In the genomic region with DNA sequence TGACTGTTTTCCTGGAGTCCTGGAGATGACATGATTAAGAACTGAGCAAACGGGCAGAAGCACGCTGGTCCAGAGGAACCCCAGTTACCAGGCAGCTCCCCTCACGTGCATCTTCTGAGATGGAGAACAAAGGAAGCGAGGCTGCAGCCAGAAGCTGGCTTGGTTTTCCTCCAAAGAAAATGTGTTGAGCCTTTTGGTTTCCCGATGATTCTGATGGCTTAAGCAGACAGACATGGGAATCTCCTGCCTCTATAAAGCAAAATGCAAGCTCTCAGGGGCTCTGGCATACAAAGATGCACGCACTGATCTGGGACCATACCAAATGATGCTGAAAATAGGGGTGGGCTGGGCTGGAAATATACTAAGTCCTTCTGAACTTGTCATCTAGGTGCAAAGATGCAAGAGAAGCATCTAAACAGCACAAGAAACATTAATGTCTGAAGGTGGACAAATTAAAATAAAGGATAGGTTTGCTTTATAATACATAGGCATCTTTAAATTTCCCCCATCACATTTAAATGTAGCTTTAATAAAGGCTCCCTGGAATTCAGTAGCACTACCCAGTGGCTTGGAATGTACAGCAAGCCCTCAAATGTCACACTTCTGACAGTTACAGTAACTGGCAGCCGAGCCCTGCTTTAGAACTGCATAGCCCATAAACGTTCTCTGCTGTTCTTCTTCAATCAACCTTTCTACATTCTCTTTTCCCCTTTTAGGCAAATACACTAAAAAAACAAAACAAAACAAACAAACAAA, we compare ENCODE assay signal across 9 mouse cellular contexts. TPM values are rescaled to one million over a fixed set of nuclear protein-coding genes. Genes with fewer than 3 reads are reported as not detected.
DNase-seq lines count a peak whose midpoint lies in the region; ATAC-seq lines count a peak whose summit lies in the region.
"Had no signal": no experiment of that assay in that cellular context is flagged by ENCODE, and none has a peak within 500 bp of the region (broad histone marks: within the 10 kb centered on the region; RNA-seq: fewer than 3 reads in every experiment).

No protein-coding gene starts in this region.

- H3K9me3 ChIP-seq in intestine, embryonic 14.5 days (ENCODE audit: control insufficient read depth, low read length) = no peaks in the 10 kb centered on the region
- no peaks in the 10 kb centered on the region for H3K9me3 ChIP-seq in intestine, embryonic 16.5 days (ENCODE audit: control insufficient read depth, low read length)
- no peaks in the 10 kb centered on the region for H3K9me3 ChIP-seq in hindbrain, embryonic 16.5 days (ENCODE audit: control insufficient read depth, low read length)

- peak overlapping the region; percentile 10; the same call in 1 of the 2 replicates for H3K4me3 ChIP-seq in intestine, embryonic 14.5 days (ENCODE audit: low read depth, low read length)
- H3K4me3 ChIP-seq in intestine, embryonic 16.5 days (ENCODE audit: low read length) = no peak overlapping the region
- peak overlapping the region; percentile 39 for H3K4me3 ChIP-seq in hindbrain, embryonic 16.5 days (ENCODE audit: low read length)

- WGBS in intestine, embryonic 14.5 days = 38% methylated on average over 8 of the region's 8 CpGs
- 41% methylated on average over 8 of the region's 8 CpGs for WGBS in intestine, embryonic 16.5 days
- 3% methylated on average over 8 of the region's 8 CpGs for WGBS in hindbrain, embryonic 16.5 days

- no peak overlapping the region for H3K9ac ChIP-seq in intestine, embryonic 14.5 days (ENCODE audit: low read length)
- no peak overlapping the region for H3K9ac ChIP-seq in intestine, embryonic 16.5 days (ENCODE audit: low read depth, low read length)
- H3K9ac ChIP-seq in hindbrain, embryonic 16.5 days (ENCODE audit: low read depth, low read length) = peak overlapping the region; percentile 57
- H3K9ac ChIP-seq: liver, embryonic 14.5 days had no signal

- peak overlapping the region; percentile 24 for H3K4me2 ChIP-seq in intestine, embryonic 14.5 days (ENCODE audit: low read length)
- no peak overlapping the region for H3K4me2 ChIP-seq in intestine, embryonic 16.5 days (ENCODE audit: low read depth, low read length)
- peak overlapping the region; percentile 67 for H3K4me2 ChIP-seq in hindbrain, embryonic 16.5 days (ENCODE audit: low read length)

- H3K36me3 ChIP-seq in intestine, embryonic 14.5 days (ENCODE audit: control insufficient read depth, insufficient read depth, low read length) = no peaks in the 10 kb centered on the region
- no peaks in the 10 kb centered on the region for H3K36me3 ChIP-seq in intestine, embryonic 16.5 days (ENCODE audit: control insufficient read depth, insufficient read depth, low read length)
- H3K36me3 ChIP-seq in hindbrain, embryonic 16.5 days (ENCODE audit: control insufficient read depth, insufficient read depth, low read length) = no peaks in the 10 kb centered on the region

- no peak overlapping the region for H3K27ac ChIP-seq in intestine, embryonic 14.5 days (ENCODE audit: low read depth)
- H3K27ac ChIP-seq in intestine, embryonic 16.5 days (ENCODE audit: low read length) = no peak overlapping the region
- H3K27ac ChIP-seq in hindbrain, embryonic 16.5 days (ENCODE audit: low read depth, low read length) = peak overlapping the region; percentile 82
- H3K27ac ChIP-seq: liver, embryonic 14.5 days had no signal

- ATAC-seq in intestine, embryonic 14.5 days (replicated peaks; ENCODE audit: low FRiP score, low TSS enrichment, low read depth) = no peak
- no peak for ATAC-seq in intestine, embryonic 16.5 days
- peak; percentile 85 for ATAC-seq in hindbrain, embryonic 16.5 days

- DNase-seq in intestine, embryonic 14.5 days (ENCODE audit: low spot score) = peak; percentile 60
- DNase-seq in cerebellum, postnatal 36 days = peak; percentile 28 to 44
- DNase-seq in neural tube, embryonic 10.5 days (ENCODE audit: extremely low spot score, low spot score) = peak; percentile 26
- DNase-seq in urinary bladder, adult 18-20 months (ENCODE audit: low spot score in 2 of 2) = no peak
- DNase-seq in ovary, adult 18-20 months (ENCODE audit: low spot score) = no peak
- DNase-seq in lung, postnatal 4 days = no peak

- H3K27me3 ChIP-seq in intestine, embryonic 14.5 days (replicated peaks; ENCODE audit: control insufficient read depth, insufficient read depth, low read length) = no peaks in the 10 kb centered on the region
- H3K27me3 ChIP-seq in intestine, embryonic 16.5 days (replicated peaks; ENCODE audit: control insufficient read depth, insufficient read depth, low read length) = no peaks in the 10 kb centered on the region
- no peaks in the 10 kb centered on the region for H3K27me3 ChIP-seq in hindbrain, embryonic 16.5 days (replicated peaks; ENCODE audit: control insufficient read depth, insufficient read depth, low read length)

- H3K4me1 ChIP-seq in intestine, embryonic 14.5 days (replicated peaks; ENCODE audit: control insufficient read depth, insufficient read depth, low read length) = 0 out of 2 replicates have a peak, but pooled peaks cover 8% of the 10 kb centered on the region
- no peaks in the 10 kb centered on the region; the same call in 1 of the 2 replicates for H3K4me1 ChIP-seq in intestine, embryonic 16.5 days (ENCODE audit: control insufficient read depth, insufficient read depth, low read length)
- peaks cover 20% of the 10 kb centered on the region for H3K4me1 ChIP-seq in hindbrain, embryonic 16.5 days (ENCODE audit: control insufficient read depth, insufficient read depth, low read depth, low read length)

RNA-seq across cellular contexts. Expression of a gene that starts 54.9 kb away (rescaled TPM):
- polyA plus RNA-seq in intestine, embryonic 14.5 days (2014; fragmentation: Nextera tagmentation; extraction: Ambion mirVana) = 57.8 and 64.0 TPM in 2 replicates
- polyA plus RNA-seq in intestine, embryonic 16.5 days (2015; fragmentation: Nextera tagmentation; extraction: Ambion mirVana) = 64.3 and 64.9 TPM in 2 replicates
- 128 and 133 TPM in 2 replicates for polyA plus RNA-seq in hindbrain, embryonic 16.5 days (2015; fragmentation: Nextera tagmentation; extraction: Ambion mirVana)

Comparison
In these comparisons a context has a peak if more than half of its experiments do, and no peak if none do; other contexts are left out.
1. DNase-seq: peak in intestine, embryonic 14.5 days (single experiment), cerebellum, postnatal 36 days (2 of 2) and neural tube, embryonic 10.5 days (single experiment); none in urinary bladder, adult 18-20 months (0 of 2), ovary, adult 18-20 months (single experiment) and lung, postnatal 4 days (0 of 2).